Mouse (Mus musculus) R1 (cell line): ENCODE data around the gene Itpr2.
A peak's percentile ranks its signal among the peaks of the same experiment; 100 is the strongest.

Experiments
- DNase-seq: peaks from one replicate; pipeline ENCODE4 v3.0.0-alpha.2; 2018; ENCODE audit warnings: low read depth, low spot score

The Itpr2 gene

GRCm38 (mm10) chr6:146504459-146504858 is 2.4 kb upstream of the Itpr2 start:
- DNase-seq: no peak

GRCm38 (mm10) chr6:146502856-146503255 is 833 bp upstream of the Itpr2 start:
- DNase-seq: no peak

- peak; percentile 35 for DNase-seq
These were observed 632 bp downstream of the Itpr2 start for GRCm38 (mm10) chr6:146501316-146501865.

GRCm38 (mm10) chr6:146500771-146501170 is 1.3 kb downstream of the Itpr2 start:
- DNase-seq: no peak

- no peak for DNase-seq
These were observed 1.8 kb downstream of the Itpr2 start for GRCm38 (mm10) chr6:146500206-146500605.

- DNase-seq: no peak
These were observed 2.5 kb downstream of the Itpr2 start for GRCm38 (mm10) chr6:146499566-146499965.

GRCm38 (mm10) chr6:146498416-146498815 is 3.6 kb downstream of the Itpr2 start:
- no peak for DNase-seq

- no peak for DNase-seq
These were observed 4.2 kb downstream of the Itpr2 start for GRCm38 (mm10) chr6:146497866-146498265.

GRCm38 (mm10) chr6:146497435-146497834 is 4.6 kb downstream of the Itpr2 start:
- no peak for DNase-seq

- no peak for DNase-seq
These were observed 10.3 kb downstream of the Itpr2 start for GRCm38 (mm10) chr6:146491680-146492079.

GRCm38 (mm10) chr6:146490416-146490960 is 11.5 kb downstream of the Itpr2 start:
- no peak for DNase-seq

GRCm38 (mm10) chr6:146489841-146490240 is 12.2 kb downstream of the Itpr2 start:
- DNase-seq: no peak

- no peak for DNase-seq
These were observed 13.3 kb downstream of the Itpr2 start for GRCm38 (mm10) chr6:146488749-146489148.

GRCm38 (mm10) chr6:146487079-146487478 is 14.9 kb downstream of the Itpr2 start:
- DNase-seq: no peak

GRCm38 (mm10) chr6:146486073-146486472 is 15.9 kb downstream of the Itpr2 start:
- no peak for DNase-seq

- no peak for DNase-seq
These were observed 20.6 kb downstream of the Itpr2 start for GRCm38 (mm10) chr6:146481441-146481840.

GRCm38 (mm10) chr6:146480925-146481324 is 21.1 kb downstream of the Itpr2 start:
- no peak for DNase-seq

- DNase-seq: no peak
These were observed 22.9 kb downstream of the Itpr2 start for GRCm38 (mm10) chr6:146478888-146479683.

- DNase-seq: no peak
These were observed 25.2 kb downstream of the Itpr2 start for GRCm38 (mm10) chr6:146476865-146477264.

- no peak for DNase-seq
These were observed 27.9 kb downstream of the Itpr2 start for GRCm38 (mm10) chr6:146474166-146474565.

GRCm38 (mm10) chr6:146473216-146473955 is 28.6 kb downstream of the Itpr2 start:
- DNase-seq: no peak

- DNase-seq: no peak
These were observed 31.6 kb downstream of the Itpr2 start for GRCm38 (mm10) chr6:146470378-146470777.
